Mouse (Mus musculus) bone marrow macrophage, adult 2 months (primary cell): ENCODE results near the gene Slc35a2. TPM values are rescaled to one million over a fixed set of nuclear protein-coding genes. Genes with fewer than 3 reads are reported as not detected.
"Not testable (repeated sequence)": the region's sequence is repeated elsewhere in the genome, so short reads cannot be mapped to it uniquely, and the experiment has no call there.

Source experiments
- H3K27ac ChIP-seq: 2 replicates; pipeline ENCODE4 v1.5.1; 2012; ENCODE audit warnings: low read depth, low read length; ENCODE audit not compliant: insufficient read depth
- H3K4me1 ChIP-seq: 2 replicates; pipeline ENCODE4 v1.6.1; 2012; ENCODE audit warnings: low read length; ENCODE audit not compliant: control insufficient read depth, insufficient read depth
- H3K4me3 ChIP-seq: 2 replicates; pipeline ENCODE4 v1.5.1; 2012; ENCODE audit warnings: mild to moderate bottlenecking, low read length, moderate library complexity; ENCODE audit not compliant: insufficient read depth
- CTCF ChIP-seq: IDR thresholded peaks from 2 replicates; pipeline ENCODE4 v1.5.1; 2012; ENCODE audit warnings: low read depth, mild to moderate bottlenecking, low read length, moderate library complexity
- POLR2A ChIP-seq: IDR thresholded peaks from 2 replicates; pipeline ENCODE4 v1.6.1; 2012; ENCODE audit warnings: mild to moderate bottlenecking, low read depth, low read length, borderline replicate concordance
- polyA plus RNA-seq: library from polyadenylated mRNA; stranded (reverse); fragments of >200 nt; gene quantifications from 2 replicates; pipeline ENCODE4 v1.2.4, GENCODE M21; 2012; ENCODE audit not compliant: missing spikeins, insufficient read depth, insufficient read length

The Slc35a2 gene
- polyA plus RNA-seq, 1 experiment, result 36.2 TPM

GRCm38 (mm10) chrX:7907735-7908134 lies 23.9 kb downstream of the Slc35a2 start, which contains the start of gene Gm10491:
Gm10491 (minus strand) TSS chrX:7907835.
- TF ChIP-seq POLR2A (no peak), CTCF (no peak)
- Histone ChIP-seq H3K4me3 (no peak within 1 kb of the TSS), H3K27ac (no peak within 1 kb of the TSS), H3K4me1 (no peaks in the 10 kb centered on the region)

- H3K4me1 ChIP-seq, H3K27ac ChIP-seq, H3K4me3 ChIP-seq: not testable (repeated sequence)
These were observed 25.4 kb downstream of the Slc35a2 start, which contains the start of gene Gm10490 for GRCm38 (mm10) chrX:7909242-7909641. Gm10490 (plus strand) TSS chrX:7909542.

GRCm38 (mm10) chrX:7910473-7910872 lies 26.6 kb downstream of the Slc35a2 start:
- no peak for TF ChIP-seq POLR2A
- no peak overlapping the region for H3K4me3 ChIP-seq
- no peaks in the 10 kb centered on the region for H3K4me1 ChIP-seq
- H3K27ac ChIP-seq, result no peak overlapping the region

GRCm38 (mm10) chrX:7915669-7916068 lies 31.8 kb downstream of the Slc35a2 start:
- not testable (repeated sequence) for H3K27ac ChIP-seq, H3K4me3 ChIP-seq, H3K4me1 ChIP-seq

GRCm38 (mm10) chrX:7917960-7918359 lies 34.1 kb downstream of the Slc35a2 start:
- H3K4me3 ChIP-seq, H3K27ac ChIP-seq, H3K4me1 ChIP-seq: not testable (repeated sequence)

- Histone ChIP-seq H3K4me1 (no peaks in the 10 kb centered on the region), H3K27ac (no peak within 1 kb of the TSS), H3K4me3 (no peak within 1 kb of the TSS)
- TF ChIP-seq POLR2A (no peak), CTCF (no peak)
These were observed 36.0 kb downstream of the Slc35a2 start, which contains the start of gene Pcsk1n for GRCm38 (mm10) chrX:7919601-7920383. Pcsk1n (plus strand) TSS chrX:7919822.

GRCm38 (mm10) chrX:7922032-7922431 lies 38.2 kb downstream of the Slc35a2 start:
- peak overlapping the region; percentile 28 for H3K4me3 ChIP-seq
- no peak overlapping the region for H3K27ac ChIP-seq
- TF ChIP-seq POLR2A (no peak), CTCF (no peak)
- no peaks in the 10 kb centered on the region for H3K4me1 ChIP-seq

GRCm38 (mm10) chrX:7926266-7926665 lies 42.4 kb downstream of the Slc35a2 start:
- Histone ChIP-seq H3K27ac (no peak overlapping the region), H3K4me3 (no peak overlapping the region), H3K4me1 (no peaks in the 10 kb centered on the region)
- TF ChIP-seq POLR2A, result no peak
- no peak for TF ChIP-seq CTCF

GRCm38 (mm10) chrX:7927116-7927515 lies 43.3 kb downstream of the Slc35a2 start:
- TF ChIP-seq CTCF, result no peak
- no peak for TF ChIP-seq POLR2A
- Histone ChIP-seq H3K27ac (no peak overlapping the region), H3K4me3 (peak overlapping the region; percentile 17)

GRCm38 (mm10) chrX:7928270-7928790 lies 44.5 kb downstream of the Slc35a2 start, which contains the start of gene Eras:
Eras (minus strand) TSS chrX:7928607.
- H3K4me3 ChIP-seq, result peak within 1 kb of the TSS; percentile 17
- H3K27ac ChIP-seq, result no peak within 1 kb of the TSS
- H3K4me1 ChIP-seq, result no peaks in the 10 kb centered on the region
- TF ChIP-seq CTCF (no peak), POLR2A (no peak)

More at GRCm38 (mm10) chrX:7927116-7927515, 43.3 kb downstream of the Slc35a2 start:
- no peaks in the 10 kb centered on the region for H3K4me1 ChIP-seq

- H3K4me3 ChIP-seq, result no peak overlapping the region
- TF ChIP-seq POLR2A (no peak), CTCF (no peak)
- no peak overlapping the region for H3K27ac ChIP-seq
- no peaks in the 10 kb centered on the region for H3K4me1 ChIP-seq
These were observed 53.0 kb downstream of the Slc35a2 start for GRCm38 (mm10) chrX:7936874-7937273.
